Mouse (Mus musculus) neural tube, embryonic 12.5 days (tissue): ENCODE measurements around the gene Sh3rf3. TPM values are rescaled to one million over a fixed set of nuclear protein-coding genes. Genes with fewer than 3 reads are reported as not detected.

ENCODE experiments used
- ATAC-seq: fragments of 200-750 bp; cut with Nextera tagmentation; 2 replicates; pipeline ENCODE4 v1.8.0; 2017; ENCODE audit warnings: low read depth, mild to moderate bottlenecking, moderate TSS enrichment, moderate library complexity; ENCODE audit not compliant: low FRiP score
- H3K27ac ChIP-seq: fragments of 300-500 bp; sonication (generic); 2 replicates; pipeline ENCODE4 v1.5.1; 2016
- H3K27me3 ChIP-seq: fragments of 300-500 bp; sonication (generic); replicated peaks from 2 replicates; pipeline ENCODE4 v1.6.1; 2016; ENCODE audit warnings: mild to moderate bottlenecking
- H3K36me3 ChIP-seq: fragments of 300-500 bp; sonication (generic); 2 replicates; pipeline ENCODE4 v1.6.1; 2016; ENCODE audit warnings: mild to moderate bottlenecking
- H3K4me1 ChIP-seq: fragments of 300-500 bp; sonication (generic); 2 replicates; pipeline ENCODE4 v1.6.1; 2016
- H3K4me2 ChIP-seq: fragments of 300-500 bp; sonication (generic); replicated peaks from 2 replicates; pipeline ENCODE4 v1.6.1; 2016; ENCODE audit warnings: mild to moderate bottlenecking
- H3K4me3 ChIP-seq: fragments of 300-500 bp; sonication (generic); 2 replicates; pipeline ENCODE4 v1.5.1; 2016
- H3K9ac ChIP-seq: fragments of 300-500 bp; sonication (generic); 2 replicates; pipeline ENCODE4 v1.6.1; 2016; ENCODE audit warnings: mild to moderate bottlenecking
- H3K9me3 ChIP-seq: fragments of 300-500 bp; sonication (generic); 2 replicates; pipeline ENCODE4 v1.6.1; 2016; ENCODE audit warnings: mild to moderate bottlenecking
- WGBS: fragments of 180-500 bp; shearing (Covaris S2); methylation state at CpG from one replicate; pipeline ENCODE4 v1.1.7; 2016; 5-methylcytosine and 5-hydroxymethylcytosine counted together
- polyA plus RNA-seq: library from polyadenylated mRNA; unstranded; fragments of >200 nt; fragmentation: Nextera tagmentation; extraction: Ambion mirVana; gene quantifications from 2 replicates; pipeline ENCODE4 v1.2.1, GENCODE M21; 2016

The Sh3rf3 gene
- polyA plus RNA-seq, 1 experiment from 2014 or later, result 6.3 TPM

DNA sequence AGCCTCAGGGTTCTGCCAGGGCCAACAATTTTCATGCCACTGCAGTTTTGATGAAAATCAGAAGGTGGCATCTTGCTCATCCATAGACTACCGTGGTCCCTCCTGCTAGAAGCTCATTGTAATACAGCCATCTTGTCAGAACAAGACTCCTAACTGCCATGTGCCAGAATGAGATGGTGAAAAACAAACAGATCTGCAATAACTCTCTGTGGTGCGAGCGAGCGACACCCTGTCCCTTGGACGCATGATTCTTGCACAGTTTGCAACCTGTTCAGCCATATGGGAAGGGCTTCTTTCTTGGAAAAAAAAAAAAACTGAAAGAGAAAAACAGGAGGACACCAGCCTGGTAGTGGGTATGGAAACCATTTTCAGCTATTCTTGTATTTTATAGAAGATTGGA is 291.5 kb downstream of the Sh3rf3 start:
- H3K27me3 ChIP-seq, result no peaks in the 10 kb centered on the region
- H3K9me3 ChIP-seq, result no peaks in the 10 kb centered on the region
- no peak for ATAC-seq
- H3K9ac ChIP-seq, result no peak overlapping the region
- H3K4me2 ChIP-seq, result no peak overlapping the region
- no peak overlapping the region for H3K27ac ChIP-seq
- 94% methylated on average over 5 of the region's 5 CpGs for WGBS
- H3K4me1 ChIP-seq, result no peaks in the 10 kb centered on the region
- no peak overlapping the region for H3K4me3 ChIP-seq
- H3K36me3 ChIP-seq, result no peaks in the 10 kb centered on the region; the same call in 1 of the 2 replicates

DNA sequence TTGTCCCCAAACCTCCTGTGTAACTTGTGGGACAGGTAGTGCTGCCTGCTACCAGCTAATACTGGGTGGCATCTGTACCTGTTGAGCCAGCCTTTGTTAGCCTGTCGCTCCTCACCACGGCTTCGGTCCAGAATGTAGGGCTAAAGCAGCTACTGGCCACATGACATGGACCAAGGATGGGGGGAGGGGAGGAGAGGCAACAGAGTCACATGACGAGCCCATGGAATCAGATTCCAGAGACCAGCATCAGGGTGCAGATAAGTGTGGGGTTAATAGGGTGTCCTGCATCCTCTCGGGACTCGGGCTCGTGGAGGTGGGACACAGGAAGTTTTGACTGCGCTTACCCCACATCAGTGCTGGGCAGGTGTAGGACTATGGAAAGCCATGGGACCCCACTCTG is 292.7 kb downstream of the Sh3rf3 start:
- H3K27me3 ChIP-seq, result no peaks in the 10 kb centered on the region
- ATAC-seq, result no peak
- H3K4me1 ChIP-seq, result no peaks in the 10 kb centered on the region
- H3K4me2 ChIP-seq, result no peak overlapping the region
- no peak overlapping the region for H3K9ac ChIP-seq
- H3K9me3 ChIP-seq, result 0 out of 2 replicates have a peak, but pooled peaks cover 3% of the 10 kb centered on the region
- peaks cover 5% of the 10 kb centered on the region; the same call in 1 of the 2 replicates for H3K36me3 ChIP-seq
- WGBS, result 87% methylated on average over 8 of the region's 8 CpGs
- H3K4me3 ChIP-seq, result no peak overlapping the region
- no peak overlapping the region for H3K27ac ChIP-seq

DNA sequence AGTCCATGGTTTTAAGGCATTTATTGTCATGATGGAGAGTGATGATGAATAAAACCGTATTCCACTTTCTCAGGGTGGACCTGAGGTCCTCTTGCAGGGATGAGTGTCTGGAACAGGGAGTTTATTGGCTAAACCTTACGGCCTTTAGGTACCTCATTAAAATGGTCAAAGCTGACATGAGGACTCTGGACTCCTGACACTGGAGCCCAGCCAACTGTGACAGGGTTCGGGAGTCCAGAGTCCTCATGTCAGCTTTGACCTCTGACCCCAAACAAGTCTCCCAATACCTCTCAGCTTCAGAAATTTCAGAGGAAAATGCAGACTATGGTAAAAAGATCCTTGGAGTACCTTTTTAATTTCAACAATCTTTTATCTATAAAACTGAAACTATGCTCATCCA is 293.5 kb downstream of the Sh3rf3 start:
- no peaks in the 10 kb centered on the region for H3K27me3 ChIP-seq
- no peaks in the 10 kb centered on the region for H3K4me1 ChIP-seq
- ATAC-seq, result no peak
- WGBS, result 86% methylated on average over 3 of the region's 3 CpGs
- H3K36me3 ChIP-seq, result peaks cover 5% of the 10 kb centered on the region; the same call in 1 of the 2 replicates
- H3K9me3 ChIP-seq, result 0 out of 2 replicates have a peak, but pooled peaks cover 5% of the 10 kb centered on the region
- no peak overlapping the region for H3K4me2 ChIP-seq
- H3K4me3 ChIP-seq, result no peak overlapping the region
- no peak overlapping the region for H3K9ac ChIP-seq
- H3K27ac ChIP-seq, result no peak overlapping the region

DNA sequence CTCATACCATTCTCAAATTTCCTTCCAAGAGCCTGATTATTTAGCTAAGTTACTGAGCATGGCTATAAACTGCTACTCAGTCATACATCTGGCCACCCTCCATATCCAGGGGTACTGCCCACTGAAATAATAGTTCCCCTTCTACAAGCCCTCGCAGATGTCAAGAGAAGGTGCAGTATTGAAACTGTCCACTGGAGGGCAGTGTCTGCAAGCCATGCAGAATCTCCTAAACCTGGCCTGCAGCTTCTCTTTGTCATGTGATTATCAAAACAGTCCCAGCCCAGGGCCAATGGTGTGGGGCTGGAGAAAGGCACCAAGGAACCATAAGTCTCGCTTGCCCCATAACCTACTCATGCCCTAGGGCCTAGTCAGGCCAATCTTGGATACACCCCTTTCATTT is 295.9 kb downstream of the Sh3rf3 start:
- H3K9ac ChIP-seq, result no peak overlapping the region
- H3K27ac ChIP-seq, result no peak overlapping the region
- no peaks in the 10 kb centered on the region for H3K4me1 ChIP-seq
- peak; percentile 38; the same call in 1 of the 2 replicates for ATAC-seq
- H3K36me3 ChIP-seq, result peaks cover 5% of the 10 kb centered on the region; the same call in 1 of the 2 replicates
- WGBS, result 52% methylated on average over 2 of the region's 2 CpGs
- 0 out of 2 replicates have a peak, but pooled peaks cover 5% of the 10 kb centered on the region for H3K9me3 ChIP-seq
- no peak overlapping the region for H3K4me2 ChIP-seq
- no peak overlapping the region for H3K4me3 ChIP-seq
- H3K27me3 ChIP-seq, result no peaks in the 10 kb centered on the region

- ATAC-seq, result no peak
- Histone ChIP-seq H3K9ac (no peak overlapping the region), H3K27me3 (no peaks in the 10 kb centered on the region), H3K36me3 (peaks cover 5% of the 10 kb centered on the region; the same call in 1 of the 2 replicates), H3K4me3 (no peak overlapping the region), H3K4me1 (no peaks in the 10 kb centered on the region), H3K4me2 (no peak overlapping the region), H3K9me3 (0 out of 2 replicates have a peak, but pooled peaks cover 5% of the 10 kb centered on the region), H3K27ac (no peak overlapping the region)
- WGBS, result 93% methylated on average over 7 of the region's 7 CpGs
Observed at GRCm38 (mm10) chr10:59110386-59110785, 297.2 kb downstream of the Sh3rf3 start.

DNA sequence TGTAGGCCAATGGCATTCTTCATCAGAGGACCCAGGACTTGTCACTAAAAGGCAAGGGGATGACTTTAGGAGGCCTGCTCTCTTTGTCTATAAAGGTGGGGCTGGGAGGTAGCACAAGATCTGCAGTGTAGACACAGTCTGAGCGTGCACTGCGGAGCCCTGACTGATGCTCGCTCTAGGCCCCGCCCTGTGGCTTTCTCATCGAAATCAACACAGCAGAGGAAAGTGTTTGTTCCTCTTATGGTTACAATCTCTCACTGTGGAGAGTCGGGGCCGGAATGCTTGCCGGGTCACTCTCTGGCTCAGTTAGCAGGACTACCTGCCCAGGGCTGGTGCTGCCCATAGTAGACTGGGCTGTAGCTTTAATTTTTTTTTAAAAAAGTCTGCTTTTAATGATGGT is 299.6 kb downstream of the Sh3rf3 start:
- 94% methylated on average over 8 of the region's 8 CpGs for WGBS
- no peak for ATAC-seq
- H3K4me3 ChIP-seq, result no peak overlapping the region

GRCm38 (mm10) chr10:59113386-59113785 is 300.2 kb downstream of the Sh3rf3 start:
- Histone ChIP-seq H3K4me1 (no peaks in the 10 kb centered on the region), H3K4me3 (no peak overlapping the region), H3K27me3 (no peaks in the 10 kb centered on the region), H3K9ac (no peak overlapping the region), H3K4me2 (no peak overlapping the region), H3K9me3 (0 out of 2 replicates have a peak, but pooled peaks cover 5% of the 10 kb centered on the region), H3K36me3 (peaks cover 5% of the 10 kb centered on the region; the same call in 1 of the 2 replicates), H3K27ac (no peak overlapping the region)
- WGBS, result 89% methylated on average over 9 of the region's 9 CpGs
- no peak for ATAC-seq

More for the DNA sequence above, 299.6 kb downstream of the Sh3rf3 start:
- Histone ChIP-seq H3K27ac (no peak overlapping the region), H3K4me1 (no peaks in the 10 kb centered on the region), H3K27me3 (no peaks in the 10 kb centered on the region), H3K9ac (no peak overlapping the region), H3K9me3 (0 out of 2 replicates have a peak, but pooled peaks cover 5% of the 10 kb centered on the region), H3K36me3 (peaks cover 5% of the 10 kb centered on the region; the same call in 1 of the 2 replicates), H3K4me2 (no peak overlapping the region)

GRCm38 (mm10) chr10:59114535-59115291 is 301.6 kb downstream of the Sh3rf3 start:
- Histone ChIP-seq H3K4me1 (no peaks in the 10 kb centered on the region), H3K27ac (no peak overlapping the region), H3K4me3 (no peak overlapping the region), H3K9ac (no peak overlapping the region), H3K4me2 (no peak overlapping the region), H3K9me3 (0 out of 2 replicates have a peak, but pooled peaks cover 5% of the 10 kb centered on the region), H3K27me3 (no peaks in the 10 kb centered on the region), H3K36me3 (peaks cover 5% of the 10 kb centered on the region; the same call in 1 of the 2 replicates)
- 70% methylated on average over 15 of the region's 15 CpGs for WGBS
- no peak for ATAC-seq

GRCm38 (mm10) chr10:59115691-59116090 is 302.5 kb downstream of the Sh3rf3 start:
- ATAC-seq, result no peak
- no peak overlapping the region for H3K4me3 ChIP-seq
- peaks cover 1% of the 10 kb centered on the region; the same call in 1 of the 2 replicates for H3K36me3 ChIP-seq
- H3K9me3 ChIP-seq, result 0 out of 2 replicates have a peak, but pooled peaks cover 4% of the 10 kb centered on the region
- 98% methylated on average over 2 of the region's 2 CpGs for WGBS
- H3K4me2 ChIP-seq, result no peak overlapping the region
- H3K27me3 ChIP-seq, result no peaks in the 10 kb centered on the region
- no peak overlapping the region for H3K9ac ChIP-seq
- no peaks in the 10 kb centered on the region for H3K4me1 ChIP-seq
- no peak overlapping the region for H3K27ac ChIP-seq

- no peak overlapping the region for H3K9ac ChIP-seq
- H3K27me3 ChIP-seq, result no peaks in the 10 kb centered on the region
- H3K4me1 ChIP-seq, result no peaks in the 10 kb centered on the region
- no peak for ATAC-seq
- 76% methylated on average over 9 of the region's 9 CpGs for WGBS
- H3K27ac ChIP-seq, result no peak overlapping the region
- H3K4me3 ChIP-seq, result no peak overlapping the region
- no peak overlapping the region for H3K4me2 ChIP-seq
- H3K9me3 ChIP-seq, result no peaks in the 10 kb centered on the region
- no peaks in the 10 kb centered on the region for H3K36me3 ChIP-seq
Observed at GRCm38 (mm10) chr10:59116331-59116730, 303.2 kb downstream of the Sh3rf3 start.

DNA sequence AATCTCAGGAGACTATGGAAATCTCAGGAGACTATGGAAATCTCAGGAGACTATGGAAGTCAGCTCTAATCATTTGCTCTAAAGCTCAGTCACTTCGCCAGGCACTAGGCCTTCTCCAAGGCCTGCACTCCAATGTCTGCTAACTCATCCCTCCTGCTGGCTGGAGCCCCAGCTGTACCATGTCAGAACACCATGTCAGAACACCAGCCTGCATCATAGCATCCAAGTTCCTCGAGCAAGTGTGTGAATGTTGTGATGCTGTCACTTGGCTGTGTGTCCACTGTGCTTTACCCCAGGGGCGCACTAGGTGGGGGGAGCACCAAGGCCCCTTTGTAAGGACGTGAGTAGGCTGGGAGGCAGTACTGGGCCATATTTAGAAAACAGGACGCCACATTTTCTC is 304.4 kb downstream of the Sh3rf3 start:
- Histone ChIP-seq H3K9me3 (no peaks in the 10 kb centered on the region), H3K27me3 (no peaks in the 10 kb centered on the region), H3K9ac (no peak overlapping the region), H3K4me2 (no peak overlapping the region), H3K4me1 (no peaks in the 10 kb centered on the region), H3K4me3 (no peak overlapping the region), H3K27ac (no peak overlapping the region), H3K36me3 (no peaks in the 10 kb centered on the region)
- WGBS, result 83% methylated on average over 5 of the region's 5 CpGs
- no peak for ATAC-seq

- H3K4me2 ChIP-seq, result no peak overlapping the region
- no peak overlapping the region for H3K9ac ChIP-seq
- H3K36me3 ChIP-seq, result no peaks in the 10 kb centered on the region
- no peaks in the 10 kb centered on the region for H3K4me1 ChIP-seq
- H3K4me3 ChIP-seq, result no peak overlapping the region
- ATAC-seq, result no peak
- no peak overlapping the region for H3K27ac ChIP-seq
- no peaks in the 10 kb centered on the region for H3K27me3 ChIP-seq
- H3K9me3 ChIP-seq, result no peaks in the 10 kb centered on the region
- 100% methylated on average over 1 of the region's 1 CpGs for WGBS
Observed at GRCm38 (mm10) chr10:59119001-59119400, 305.8 kb downstream of the Sh3rf3 start.
